Comparison of ENCODE assay signal across 17 mouse cellular contexts in the genomic region with DNA sequence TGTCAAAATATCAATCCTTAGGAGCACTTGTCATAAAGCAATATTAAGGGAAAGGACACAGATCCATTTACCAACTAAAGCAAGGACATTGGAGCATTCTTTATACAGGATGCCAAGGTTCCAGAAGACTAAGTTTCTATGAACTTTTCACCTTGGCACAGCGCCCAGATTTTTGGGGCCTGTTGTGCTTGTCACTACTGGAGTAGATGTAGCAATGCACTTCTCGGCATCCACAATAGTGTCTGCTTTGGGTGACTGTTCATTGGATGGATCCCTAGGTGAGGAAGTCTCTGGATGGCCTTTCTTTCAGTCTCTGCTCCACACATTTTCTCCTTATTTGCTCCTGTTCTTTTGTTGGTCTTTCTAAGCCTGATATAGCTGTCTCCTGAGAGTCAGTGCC. TPM values are rescaled to one million over a fixed set of nuclear protein-coding genes. Genes with fewer than 3 reads are reported as not detected.
DNase-seq lines count a peak whose midpoint lies in the region; ATAC-seq and TF ChIP-seq lines count a peak whose summit lies in the region.
"Had no signal": no experiment of that assay in that cellular context is flagged by ENCODE, and none has a peak within 500 bp of the region (broad histone marks: within the 10 kb centered on the region; RNA-seq: fewer than 3 reads in every experiment).

No protein-coding gene starts in this region.

- peak; percentile 29 for DNase-seq in gastrocnemius, postnatal 10 days
- no peak for DNase-seq in gastrocnemius, postnatal 25 days
- peak; percentile 61 for DNase-seq in lung, embryonic 14.5 days
- no peak for DNase-seq in lung, postnatal 25 days (ENCODE audit: low spot score)
- peak; percentile 67 for DNase-seq in adipocyte (ENCODE audit: low spot score)
- DNase-seq in kidney, postnatal 25 days, result peak; percentile 43 to 58
- DNase-seq in c-Kit-positive CD71-positive TER-119-positive erythroid progenitor cells, embryonic 14.5 days (ENCODE audit: low spot score), result no peak
- DNase-seq: cerebellum, postnatal 36 days; heart, adult 2 months; liver, embryonic 13.5 days had no signal

- no peak overlapping the region for H3K4me3 ChIP-seq in lung, embryonic 14.5 days (ENCODE audit: low read depth, low read length)
- H3K4me3 ChIP-seq in intestine, embryonic 15.5 days (replicated peaks), result no peak overlapping the region
- H3K4me3 ChIP-seq: embryonic facial prominence, embryonic 12.5 days; forebrain, embryonic 10.5 days; heart, adult 2 months; liver, embryonic 13.5 days; midbrain, embryonic 15.5 days had no signal

- no peak for TF ChIP-seq CTCF in lung, embryonic 14.5 days (IDR thresholded peaks at IDR 0.05; ENCODE audit: low read depth)

- no peak overlapping the region for H3K27ac ChIP-seq in lung, embryonic 14.5 days (ENCODE audit: low read depth)
- no peak overlapping the region for H3K27ac ChIP-seq in intestine, embryonic 15.5 days
- H3K27ac ChIP-seq: embryonic facial prominence, embryonic 12.5 days; forebrain, embryonic 10.5 days; heart, adult 2 months; liver, embryonic 13.5 days; macrophage; midbrain, embryonic 15.5 days had no signal

- no peak overlapping the region for H3K9ac ChIP-seq in lung, embryonic 14.5 days
- H3K9ac ChIP-seq in intestine, embryonic 15.5 days, result no peak overlapping the region
- H3K9ac ChIP-seq: embryonic facial prominence, embryonic 12.5 days; liver, embryonic 13.5 days; midbrain, embryonic 15.5 days had no signal

- no peaks in the 10 kb centered on the region for H3K27me3 ChIP-seq in lung, embryonic 14.5 days (ENCODE audit: insufficient read depth, low read length)
- H3K27me3 ChIP-seq in intestine, embryonic 15.5 days (replicated peaks), result no peaks in the 10 kb centered on the region
- H3K27me3 ChIP-seq: embryonic facial prominence, embryonic 12.5 days; liver, embryonic 13.5 days; midbrain, embryonic 15.5 days had no signal

- H3K36me3 ChIP-seq in lung, embryonic 14.5 days (ENCODE audit: insufficient read depth), result no peaks in the 10 kb centered on the region
- no peaks in the 10 kb centered on the region for H3K36me3 ChIP-seq in intestine, embryonic 15.5 days
- H3K36me3 ChIP-seq: embryonic facial prominence, embryonic 12.5 days; forebrain, embryonic 10.5 days; liver, embryonic 13.5 days; midbrain, embryonic 15.5 days had no signal

- H3K4me1 ChIP-seq in lung, embryonic 14.5 days (ENCODE audit: insufficient read depth), result no peaks in the 10 kb centered on the region
- H3K4me1 ChIP-seq in intestine, embryonic 15.5 days (replicated peaks), result no peaks in the 10 kb centered on the region
- H3K4me1 ChIP-seq: embryonic facial prominence, embryonic 12.5 days; forebrain, embryonic 10.5 days; liver, embryonic 13.5 days; midbrain, embryonic 15.5 days had no signal

- no peak for ATAC-seq in lung, embryonic 14.5 days (ENCODE audit: insufficient read depth)
- no peak for ATAC-seq in intestine, embryonic 15.5 days
- ATAC-seq: midbrain, embryonic 15.5 days had no signal

- H3K4me2 ChIP-seq in lung, embryonic 14.5 days, result no peak overlapping the region
- no peak overlapping the region for H3K4me2 ChIP-seq in intestine, embryonic 15.5 days (replicated peaks)
- H3K4me2 ChIP-seq: embryonic facial prominence, embryonic 12.5 days; liver, embryonic 13.5 days; midbrain, embryonic 15.5 days had no signal

- H3K9me3 ChIP-seq in lung, embryonic 14.5 days (ENCODE audit: low read depth, low read length), result no peaks in the 10 kb centered on the region
- H3K9me3 ChIP-seq in intestine, embryonic 15.5 days, result no peaks in the 10 kb centered on the region
- H3K9me3 ChIP-seq: embryonic facial prominence, embryonic 12.5 days; forebrain, embryonic 10.5 days; midbrain, embryonic 15.5 days had no signal

- WGBS in lung, embryonic 14.5 days, result 46% methylated on average over 2 of the region's 2 CpGs
- 66% methylated on average over 2 of the region's 2 CpGs for WGBS in intestine, embryonic 15.5 days

RNA-seq across cellular contexts. Expression of a gene that starts 49.8 kb away (rescaled TPM):
- under 1 TPM; 0.19 to 0.27 TPM for total RNA-seq in gastrocnemius, postnatal 10 days (2021)
- total RNA-seq in gastrocnemius, postnatal 25 days (2021), result under 1 TPM; 0.11 to 0.20 TPM
- polyA plus RNA-seq in lung, embryonic 14.5 days (2014; fragmentation: Nextera tagmentation; extraction: Ambion mirVana), result 0.74 and 0.85 TPM in 2 replicates
- polyA plus RNA-seq in intestine, embryonic 15.5 days (2015; fragmentation: Nextera tagmentation; extraction: Ambion mirVana), result 2.9 and 3.2 TPM in 2 replicates
- total RNA-seq: MEL had no signal
- polyA plus RNA-seq: C2C12 had no signal

Comparison
In these comparisons a context has a peak if more than half of its experiments do, and no peak if none do; other contexts are left out.
1. DNase-seq: peak in gastrocnemius, postnatal 10 days (single experiment), lung, embryonic 14.5 days (single experiment), adipocyte (single experiment) and kidney, postnatal 25 days (2 of 2); none in gastrocnemius, postnatal 25 days (single experiment), lung, postnatal 25 days (single experiment) and c-Kit-positive CD71-positive TER-119-positive erythroid progenitor cells, embryonic 14.5 days (single experiment).